Mouse (Mus musculus): ENCODE results near the gene Olfr323.

DNA sequence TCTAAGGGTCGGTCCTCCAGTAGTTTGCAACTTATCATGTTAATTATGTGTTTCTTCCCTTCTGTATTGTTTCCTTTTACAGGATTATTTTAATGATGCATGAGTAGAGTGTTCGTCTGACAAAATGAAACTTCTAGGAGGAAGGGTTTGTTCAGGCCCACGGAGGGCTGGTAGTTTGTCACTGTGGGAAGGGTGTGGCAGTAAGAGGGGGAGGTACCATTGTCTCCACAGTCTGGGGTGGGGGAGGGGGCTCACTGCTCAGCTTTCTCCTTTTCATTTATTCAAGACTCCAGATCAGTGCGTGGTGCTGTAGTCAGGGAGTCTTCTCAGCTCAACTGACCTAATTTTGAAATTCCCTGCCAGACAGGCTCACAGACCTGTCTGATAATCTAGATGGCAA, 4.2 kb downstream of the Olfr323 start:
- no peak for TF ChIP-seq CTCF (IDR thresholded peaks at IDR 0.05; ENCODE audit: low read depth)
- no peak for TF ChIP-seq EP300 (IDR thresholded peaks at IDR 0.05; ENCODE audit: low read depth)

Data from liver, embryonic 14.5 days (tissue).